Mouse (Mus musculus) embryonic facial prominence, embryonic 12.5 days (tissue): ENCODE measurements at regions not wholly inside any gene's neighbourhood (a gene's known extent, or its start where the extent isn't known, plus 50 kb on each side); places are given as distances from the start of the nearest gene placed in this dataset.
A peak's percentile ranks its signal among the peaks of the same experiment; 100 is the strongest.

Experiments
- ATAC-seq: fragments of 200-750 bp; cut with Nextera tagmentation; 2 replicates; pipeline ENCODE4 v1.8.0; 2017; ENCODE audit not compliant: insufficient number of reproducible peaks, insufficient read depth, low FRiP score, low TSS enrichment
- H3K27ac ChIP-seq: fragments of 300-500 bp; sonication (generic); 2 replicates; pipeline ENCODE4 v1.5.1; 2016; ENCODE audit warnings: mild to moderate bottlenecking
- H3K27me3 ChIP-seq: fragments of 300-500 bp; sonication (generic); 2 replicates; pipeline ENCODE4 v1.6.1; 2016; ENCODE audit warnings: mild to moderate bottlenecking, moderate library complexity
- H3K36me3 ChIP-seq: fragments of 300-500 bp; sonication (generic); 2 replicates; pipeline ENCODE4 v1.6.1; 2016; ENCODE audit warnings: mild to moderate bottlenecking
- H3K4me1 ChIP-seq: fragments of 300-500 bp; sonication (generic); 2 replicates; pipeline ENCODE4 v1.6.1; 2016
- H3K4me2 ChIP-seq: fragments of 300-500 bp; sonication (generic); replicated peaks from 2 replicates; pipeline ENCODE4 v1.6.1; 2016; ENCODE audit warnings: mild to moderate bottlenecking, moderate library complexity
- H3K4me3 ChIP-seq: fragments of 300-500 bp; sonication (generic); 2 replicates; pipeline ENCODE4 v1.5.1; 2016; ENCODE audit warnings: mild to moderate bottlenecking
- H3K9ac ChIP-seq: fragments of 300-500 bp; sonication (generic); 2 replicates; pipeline ENCODE4 v1.6.1; 2016; ENCODE audit warnings: mild to moderate bottlenecking, moderate library complexity
- H3K9me3 ChIP-seq: fragments of 300-500 bp; sonication (generic); 2 replicates; pipeline ENCODE4 v1.6.1; 2016; ENCODE audit warnings: mild to moderate bottlenecking, moderate library complexity
- WGBS: fragments of 180-500 bp; shearing (Covaris S2); methylation state at CpG from one replicate; pipeline ENCODE4 v1.1.7; 2016; 5-methylcytosine and 5-hydroxymethylcytosine counted together

DNA sequence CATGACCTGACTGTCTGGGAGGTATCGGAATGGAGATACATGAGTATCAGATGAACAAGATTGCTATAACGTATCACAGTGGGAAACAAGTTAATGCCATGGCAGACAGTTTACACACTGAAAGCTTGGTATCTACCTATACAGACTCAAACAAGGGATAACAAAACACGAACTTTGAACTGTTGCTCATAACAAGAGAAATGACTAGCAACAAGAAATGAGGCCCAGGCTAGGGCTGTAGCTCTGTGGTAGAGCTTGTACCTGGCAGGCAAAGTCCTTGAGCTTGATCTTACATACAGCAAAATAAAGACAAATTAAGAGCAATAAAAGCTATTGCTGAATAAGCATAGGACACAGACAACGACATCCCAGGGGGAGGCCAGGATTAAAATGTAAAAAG lies 172.4 kb upstream of the Pln start:
- no peaks in the 10 kb centered on the region for H3K4me1 ChIP-seq
- no peaks in the 10 kb centered on the region for H3K27me3 ChIP-seq
- ATAC-seq, result no peak
- 82% methylated on average over 4 of the region's 4 CpGs for WGBS
- no peak overlapping the region for H3K4me2 ChIP-seq
- no peaks in the 10 kb centered on the region for H3K9me3 ChIP-seq
- H3K27ac ChIP-seq, result no peak overlapping the region
- no peaks in the 10 kb centered on the region for H3K36me3 ChIP-seq
- H3K4me3 ChIP-seq, result no peak overlapping the region
- H3K9ac ChIP-seq, result no peak overlapping the region

DNA sequence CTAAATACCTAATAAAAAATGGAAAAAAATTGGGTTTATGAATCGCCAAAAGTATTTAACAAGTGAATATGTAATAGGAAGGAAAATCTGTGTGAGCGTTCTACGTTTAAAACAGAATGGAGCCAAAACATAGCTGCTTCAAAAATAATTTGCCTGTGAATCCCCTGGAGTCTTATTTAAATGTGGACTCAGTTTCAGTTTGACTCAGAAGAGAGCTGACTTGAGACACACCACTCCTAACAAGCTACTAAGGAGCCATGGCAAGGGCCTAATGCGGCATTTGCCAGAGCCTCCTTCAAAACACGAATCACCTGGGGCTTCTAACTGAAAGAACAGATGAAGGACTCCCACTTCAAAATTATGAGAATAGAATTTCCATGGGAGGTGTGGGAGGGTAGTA lies 169.7 kb upstream of the Pln start:
- H3K27ac ChIP-seq, result no peak overlapping the region
- no peak overlapping the region for H3K4me3 ChIP-seq
- H3K36me3 ChIP-seq, result no peaks in the 10 kb centered on the region
- no peaks in the 10 kb centered on the region for H3K27me3 ChIP-seq
- no peaks in the 10 kb centered on the region for H3K9me3 ChIP-seq
- no peak overlapping the region for H3K9ac ChIP-seq
- H3K4me2 ChIP-seq, result no peak overlapping the region
- WGBS, result 85% methylated on average over 5 of the region's 5 CpGs
- no peaks in the 10 kb centered on the region for H3K4me1 ChIP-seq
- no peak for ATAC-seq

- 21% methylated on average over 3 of the region's 3 CpGs for WGBS
- peak; percentile 67; the same call in 1 of the 2 replicates for ATAC-seq
- H3K9ac ChIP-seq, result no peak overlapping the region
Observed at GRCm38 (mm10) chr10:53174038-53174564, 163.4 kb upstream of the Pln start.

DNA sequence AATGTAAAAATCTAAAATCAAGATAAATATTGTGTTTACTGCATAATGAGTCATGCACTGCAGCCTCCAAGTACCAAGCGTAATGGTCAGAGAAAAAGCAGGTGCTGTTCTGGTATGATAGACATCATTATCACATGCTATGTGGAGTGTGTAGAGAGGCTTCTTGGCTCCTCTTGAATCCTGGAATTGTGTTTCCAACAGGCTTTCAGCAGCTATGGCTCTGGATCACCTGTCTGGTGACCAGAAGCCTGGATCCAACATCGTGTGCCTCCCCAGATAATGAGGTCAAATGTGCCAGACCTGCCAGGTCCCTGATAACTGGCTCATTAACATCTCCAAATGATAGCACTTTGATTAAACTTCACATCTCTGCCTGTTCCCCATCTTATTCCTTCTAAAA lies 161.5 kb upstream of the Pln start:
- Histone ChIP-seq H3K36me3 (no peaks in the 10 kb centered on the region), H3K4me3 (no peak overlapping the region), H3K9me3 (no peaks in the 10 kb centered on the region), H3K9ac (no peak overlapping the region), H3K27ac (no peak overlapping the region), H3K27me3 (no peaks in the 10 kb centered on the region), H3K4me2 (no peak overlapping the region), H3K4me1 (peaks cover 9% of the 10 kb centered on the region; the same call in 1 of the 2 replicates)
- no peak for ATAC-seq
- 84% methylated on average over 2 of the region's 2 CpGs for WGBS

More at GRCm38 (mm10) chr10:53174038-53174564, 163.4 kb upstream of the Pln start:
- Histone ChIP-seq H3K4me3 (no peak overlapping the region), H3K27me3 (no peaks in the 10 kb centered on the region), H3K36me3 (no peaks in the 10 kb centered on the region), H3K4me1 (peaks cover 9% of the 10 kb centered on the region; the same call in 1 of the 2 replicates), H3K9me3 (no peaks in the 10 kb centered on the region), H3K27ac (no peak overlapping the region), H3K4me2 (no peak overlapping the region)

DNA sequence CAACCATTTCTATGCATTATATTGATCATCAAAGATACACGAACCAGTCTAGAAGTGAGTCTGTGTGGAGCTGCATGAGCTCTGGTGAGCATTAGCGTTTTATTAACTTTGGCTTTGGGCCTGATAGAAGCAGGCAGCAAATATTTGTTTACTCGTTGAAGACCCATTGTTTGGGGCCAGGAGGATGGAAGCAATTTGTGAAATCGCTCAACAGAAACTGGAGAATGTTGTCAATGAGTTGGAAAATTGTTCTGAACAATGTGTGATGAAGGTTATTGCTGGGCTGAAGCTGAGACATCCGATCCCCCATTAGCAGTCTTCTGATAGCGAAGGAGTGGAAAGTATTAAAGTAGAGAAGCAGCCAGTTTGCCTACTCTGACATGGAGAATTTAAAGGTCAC lies 158.9 kb upstream of the Pln start:
- no peak overlapping the region for H3K4me3 ChIP-seq
- no peak for ATAC-seq
- no peaks in the 10 kb centered on the region for H3K36me3 ChIP-seq
- H3K9ac ChIP-seq, result no peak overlapping the region
- H3K4me2 ChIP-seq, result no peak overlapping the region
- peaks cover 9% of the 10 kb centered on the region; the same call in 1 of the 2 replicates for H3K4me1 ChIP-seq
- WGBS, result 42% methylated on average over 6 of the region's 6 CpGs
- H3K27ac ChIP-seq, result no peak overlapping the region
- no peaks in the 10 kb centered on the region for H3K27me3 ChIP-seq
- H3K9me3 ChIP-seq, result no peaks in the 10 kb centered on the region

DNA sequence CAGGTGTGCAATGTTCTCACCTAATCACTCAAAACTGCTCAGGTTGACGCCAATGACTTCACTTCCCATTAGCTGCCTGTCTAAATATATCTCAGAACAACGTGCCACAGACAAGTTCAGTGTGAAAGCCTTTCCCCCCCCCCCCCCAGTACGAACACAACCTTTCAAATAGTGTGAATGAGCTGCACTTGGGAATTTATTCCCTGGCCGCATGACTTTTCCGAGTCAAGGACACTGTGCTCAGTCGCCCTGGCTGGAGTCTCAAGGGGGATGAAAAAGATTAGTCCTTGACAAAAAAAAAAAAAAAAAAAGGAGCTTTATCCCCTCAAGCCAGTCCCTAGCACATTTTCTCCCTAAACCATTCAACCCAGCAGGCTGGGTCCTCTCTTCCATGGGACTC lies 158.4 kb upstream of the Pln start:
- Histone ChIP-seq H3K27ac (no peak overlapping the region), H3K4me3 (no peak overlapping the region), H3K4me1 (peaks cover 7% of the 10 kb centered on the region; the same call in 1 of the 2 replicates), H3K27me3 (no peaks in the 10 kb centered on the region), H3K36me3 (no peaks in the 10 kb centered on the region), H3K9me3 (no peaks in the 10 kb centered on the region), H3K4me2 (no peak overlapping the region), H3K9ac (no peak overlapping the region)
- 53% methylated on average over 6 of the region's 6 CpGs for WGBS
- ATAC-seq, result no peak

DNA sequence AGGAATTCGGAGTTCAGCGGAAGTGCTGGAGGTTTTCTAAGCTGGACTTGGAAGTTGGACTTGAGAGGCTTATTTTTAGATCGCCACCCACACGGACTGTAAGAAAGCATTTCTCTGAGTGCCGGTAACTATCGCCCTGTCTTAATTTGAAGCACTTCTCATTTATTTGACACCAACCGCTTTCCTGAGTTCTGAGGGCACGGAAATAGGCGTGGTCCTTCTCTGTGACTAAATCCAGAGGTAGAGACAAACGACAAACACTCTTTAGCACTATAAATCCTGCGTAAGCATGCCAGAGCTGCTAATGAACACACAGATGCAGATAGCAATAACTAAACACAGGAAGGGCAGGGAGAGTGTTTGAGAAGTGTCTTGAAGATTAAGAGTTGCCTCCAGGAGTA lies 156.7 kb upstream of the Pln start:
- Histone ChIP-seq H3K4me2 (no peak overlapping the region), H3K27me3 (no peaks in the 10 kb centered on the region), H3K4me1 (peaks cover 6% of the 10 kb centered on the region; the same call in 1 of the 2 replicates), H3K9me3 (no peaks in the 10 kb centered on the region), H3K9ac (no peak overlapping the region), H3K36me3 (no peaks in the 10 kb centered on the region), H3K4me3 (no peak overlapping the region), H3K27ac (no peak overlapping the region)
- ATAC-seq, result no peak
- WGBS, result 59% methylated on average over 11 of the region's 11 CpGs

DNA sequence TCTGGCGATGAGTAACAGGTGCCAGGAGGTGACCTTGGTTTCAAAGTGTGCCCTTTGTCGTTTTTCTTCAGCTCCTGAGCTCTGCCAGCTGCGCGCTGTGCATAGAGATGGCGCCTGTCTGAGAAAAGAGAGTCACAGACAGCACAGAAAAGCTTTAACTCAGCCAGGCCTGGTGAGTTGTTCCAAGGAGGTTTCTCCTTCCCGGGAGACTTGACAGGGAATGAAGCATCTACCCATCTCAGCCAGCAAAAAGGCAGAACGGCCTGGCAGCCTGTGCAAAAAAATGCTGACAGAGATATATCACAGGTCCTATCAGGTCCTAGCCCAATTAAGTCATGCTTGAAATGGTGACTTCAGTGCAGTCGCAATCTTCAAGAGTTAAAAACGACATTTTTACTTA lies 156.1 kb upstream of the Pln start:
- WGBS, result 77% methylated on average over 9 of the region's 9 CpGs
- Histone ChIP-seq H3K4me3 (no peak overlapping the region), H3K36me3 (no peaks in the 10 kb centered on the region), H3K27me3 (no peaks in the 10 kb centered on the region), H3K9me3 (no peaks in the 10 kb centered on the region), H3K9ac (no peak overlapping the region), H3K27ac (no peak overlapping the region), H3K4me1 (peaks cover 6% of the 10 kb centered on the region; the same call in 1 of the 2 replicates), H3K4me2 (no peak overlapping the region)
- ATAC-seq, result no peak

DNA sequence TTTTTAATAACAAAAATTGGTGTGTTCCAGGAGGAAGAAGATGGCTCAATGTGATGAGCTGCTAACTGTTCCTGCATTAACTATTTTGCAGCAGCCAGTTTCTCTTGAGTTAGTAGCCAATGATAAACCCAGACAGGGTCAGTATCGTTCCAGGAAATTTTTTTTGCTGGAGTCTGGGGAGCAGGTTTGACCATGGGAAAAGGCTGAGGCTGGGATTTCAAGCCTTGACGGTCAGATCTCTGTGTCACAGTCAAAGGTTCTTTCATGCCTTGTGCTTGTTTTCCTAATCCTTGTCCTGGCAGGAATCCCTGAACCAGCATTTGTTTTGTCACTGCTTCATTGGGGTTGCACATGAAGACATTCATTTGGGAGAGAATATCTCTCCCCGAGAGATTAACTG lies 129.0 kb upstream of the Pln start:
- Histone ChIP-seq H3K9me3 (no peaks in the 10 kb centered on the region), H3K36me3 (no peaks in the 10 kb centered on the region), H3K4me3 (no peak overlapping the region), H3K27me3 (no peaks in the 10 kb centered on the region), H3K27ac (no peak overlapping the region), H3K4me1 (no peaks in the 10 kb centered on the region), H3K4me2 (no peak overlapping the region), H3K9ac (no peak overlapping the region)
- 80% methylated on average over 3 of the region's 3 CpGs for whole genome bisulfite sequencing
- no peak for ATAC-seq

GRCm38 (mm10) chr10:53209916-53210315 lies 127.6 kb upstream of the Pln start:
- no peaks in the 10 kb centered on the region for H3K27me3 ChIP-seq
- no peaks in the 10 kb centered on the region for H3K4me1 ChIP-seq
- H3K4me3 ChIP-seq, result no peak overlapping the region
- no peak overlapping the region for H3K9ac ChIP-seq
- H3K36me3 ChIP-seq, result no peaks in the 10 kb centered on the region
- no peak for ATAC-seq
- H3K4me2 ChIP-seq, result no peak overlapping the region
- H3K9me3 ChIP-seq, result no peaks in the 10 kb centered on the region
- no peak overlapping the region for H3K27ac ChIP-seq
